Mouse (Mus musculus): Measurements from ENCODE around the gene Ccdc124. TPM values are rescaled to one million over a fixed set of nuclear protein-coding genes. Genes with fewer than 3 reads are reported as not detected.
A peak's percentile ranks its signal among the peaks of the same experiment; 100 is the strongest.
"Not testable (repeated sequence)": the region's sequence is repeated elsewhere in the genome, so short reads cannot be mapped to it uniquely, and the experiment has no call there.

The Ccdc124 gene
- polyA plus RNA-seq, 1 experiment from 2014 or later = 62.3 TPM

GRCm38 (mm10) chr8:70838654-70839407 lies 34.9 kb downstream of the Ccdc124 start:
- Histone ChIP-seq H3K36me3 (ENCODE audit: inconsistent target) (peaks cover 18% of the 10 kb centered on the region; the same call in 1 of the 2 replicates), H3K79me2 (ENCODE audit: inconsistent target) (peaks cover 12% of the 10 kb centered on the region), H3K27ac (peak overlapping the region; percentile 82), H3K4me3 (ENCODE audit: inconsistent target) (peak overlapping the region; percentile 73)
- 4% methylated on average over 63 of the region's 66 CpGs for WGBS (ENCODE audit: missing documents)

- 92% methylated on average over 11 of the region's 12 CpGs for WGBS (ENCODE audit: missing documents)
- peaks cover 18% of the 10 kb centered on the region; the same call in 1 of the 2 replicates for H3K36me3 ChIP-seq (ENCODE audit: inconsistent target)
- H3K79me2 ChIP-seq (ENCODE audit: inconsistent target) = peaks cover 12% of the 10 kb centered on the region
- H3K4me3 ChIP-seq (ENCODE audit: inconsistent target) = no peak overlapping the region
- no peak overlapping the region for H3K27ac ChIP-seq
Observed at GRCm38 (mm10) chr8:70836666-70837065, 37.1 kb downstream of the Ccdc124 start.

GRCm38 (mm10) chr8:70834071-70834470 lies 39.7 kb downstream of the Ccdc124 start:
- no peak overlapping the region for H3K4me3 ChIP-seq (ENCODE audit: inconsistent target)
- peak overlapping the region; percentile 94 for H3K27ac ChIP-seq
- peaks cover 12% of the 10 kb centered on the region for H3K79me2 ChIP-seq (ENCODE audit: inconsistent target)
- 90% methylated on average over 3 of the region's 3 CpGs for WGBS (ENCODE audit: missing documents)
- H3K36me3 ChIP-seq (ENCODE audit: inconsistent target) = peaks cover 18% of the 10 kb centered on the region; the same call in 1 of the 2 replicates

- Histone ChIP-seq H3K27ac (peak overlapping the region; percentile 94), H3K79me2 (ENCODE audit: inconsistent target) (peaks cover 9% of the 10 kb centered on the region), H3K4me3 (ENCODE audit: inconsistent target) (no peak overlapping the region; the same call in 1 of the 2 replicates), H3K36me3 (ENCODE audit: inconsistent target) (peaks cover 18% of the 10 kb centered on the region; the same call in 1 of the 2 replicates)
- 49% methylated on average over 15 of the region's 15 CpGs for WGBS (ENCODE audit: missing documents)
Observed at GRCm38 (mm10) chr8:70833520-70833919, 40.2 kb downstream of the Ccdc124 start.

- 16% methylated on average over 9 of the region's 9 CpGs for WGBS (ENCODE audit: missing documents)
- Histone ChIP-seq H3K79me2 (ENCODE audit: inconsistent target) (peaks cover 4% of the 10 kb centered on the region; the same call in 1 of the 2 replicates), H3K4me3 (ENCODE audit: inconsistent target) (no peak overlapping the region; the same call in 1 of the 2 replicates), H3K27ac (peak overlapping the region; percentile 94), H3K36me3 (ENCODE audit: inconsistent target) (peaks cover 18% of the 10 kb centered on the region; the same call in 1 of the 2 replicates)
Observed at GRCm38 (mm10) chr8:70833018-70833482, 40.7 kb downstream of the Ccdc124 start.

GRCm38 (mm10) chr8:70832371-70832770 lies 41.4 kb downstream of the Ccdc124 start:
- Histone ChIP-seq H3K4me3 (ENCODE audit: inconsistent target) (no peak overlapping the region), H3K27ac (peak overlapping the region; percentile 94), H3K36me3 (ENCODE audit: inconsistent target) (peaks cover 18% of the 10 kb centered on the region; the same call in 1 of the 2 replicates), H3K79me2 (ENCODE audit: inconsistent target) (no peaks in the 10 kb centered on the region; the same call in 1 of the 2 replicates)
- 90% methylated on average over 11 of the region's 11 CpGs for WGBS (ENCODE audit: missing documents)

GRCm38 (mm10) chr8:70831517-70831916 lies 42.2 kb downstream of the Ccdc124 start:
- Histone ChIP-seq H3K79me2 (ENCODE audit: inconsistent target) (no peaks in the 10 kb centered on the region), H3K27ac (no peak overlapping the region), H3K36me3 (ENCODE audit: inconsistent target) (peaks cover 17% of the 10 kb centered on the region; the same call in 1 of the 2 replicates), H3K4me3 (ENCODE audit: inconsistent target) (no peak overlapping the region)
- WGBS (ENCODE audit: missing documents) = 98% methylated on average over 8 of the region's 8 CpGs

- WGBS (ENCODE audit: missing documents) = 91% methylated on average over 1 of the region's 1 CpGs
- H3K4me3 ChIP-seq (ENCODE audit: inconsistent target) = no peak overlapping the region
- no peaks in the 10 kb centered on the region for H3K79me2 ChIP-seq (ENCODE audit: inconsistent target)
- H3K27ac ChIP-seq = no peak overlapping the region
- no peaks in the 10 kb centered on the region for H3K36me3 ChIP-seq (ENCODE audit: inconsistent target)
Observed at GRCm38 (mm10) chr8:70827796-70828195, 45.9 kb downstream of the Ccdc124 start.

GRCm38 (mm10) chr8:70827010-70827409 lies 46.7 kb downstream of the Ccdc124 start:
- Histone ChIP-seq H3K36me3 (ENCODE audit: inconsistent target) (no peaks in the 10 kb centered on the region), H3K27ac (no peak overlapping the region), H3K79me2 (ENCODE audit: inconsistent target) (no peaks in the 10 kb centered on the region), H3K4me3 (ENCODE audit: inconsistent target) (no peak overlapping the region)
- WGBS (ENCODE audit: missing documents) = 100% methylated on average over 2 of the region's 2 CpGs

GRCm38 (mm10) chr8:70825816-70826215 lies 47.9 kb downstream of the Ccdc124 start:
- H3K79me2 ChIP-seq (ENCODE audit: inconsistent target) = no peaks in the 10 kb centered on the region
- no peak overlapping the region for H3K4me3 ChIP-seq (ENCODE audit: inconsistent target)
- H3K36me3 ChIP-seq (ENCODE audit: inconsistent target) = no peaks in the 10 kb centered on the region
- 86% methylated on average over 8 of the region's 8 CpGs for whole genome bisulfite sequencing (ENCODE audit: missing documents)
- no peak overlapping the region for H3K27ac ChIP-seq

- Histone ChIP-seq H3K79me2 (ENCODE audit: inconsistent target) (no peaks in the 10 kb centered on the region), H3K4me3 (ENCODE audit: inconsistent target) (no peak overlapping the region), H3K27ac (no peak overlapping the region), H3K36me3 (ENCODE audit: inconsistent target) (peaks cover 8% of the 10 kb centered on the region; the same call in 1 of the 2 replicates)
- WGBS (ENCODE audit: missing documents) = 95% methylated on average over 7 of the region's 7 CpGs
Observed at GRCm38 (mm10) chr8:70823802-70824201, 49.9 kb downstream of the Ccdc124 start.

GRCm38 (mm10) chr8:70822594-70822993 lies 51.1 kb downstream of the Ccdc124 start:
- not testable (repeated sequence) for H3K27ac ChIP-seq; H3K4me3 ChIP-seq (ENCODE audit: inconsistent target); H3K79me2 ChIP-seq (ENCODE audit: inconsistent target); H3K36me3 ChIP-seq (ENCODE audit: inconsistent target)
- 83% methylated on average over 2 of the region's 3 CpGs for WGBS (ENCODE audit: missing documents)

GRCm38 (mm10) chr8:70821992-70822391 lies 51.7 kb downstream of the Ccdc124 start:
- Histone ChIP-seq H3K79me2 (ENCODE audit: inconsistent target) (no peaks in the 10 kb centered on the region), H3K36me3 (ENCODE audit: inconsistent target) (peaks cover 8% of the 10 kb centered on the region; the same call in 1 of the 2 replicates), H3K4me3 (ENCODE audit: inconsistent target) (no peak overlapping the region), H3K27ac (no peak overlapping the region)
- WGBS (ENCODE audit: missing documents) = 64% methylated on average over 11 of the region's 11 CpGs

GRCm38 (mm10) chr8:70821399-70821962 lies 52.3 kb downstream of the Ccdc124 start:
- WGBS (ENCODE audit: missing documents) = 17% methylated on average over 27 of the region's 30 CpGs
- no peak overlapping the region for H3K4me3 ChIP-seq (ENCODE audit: inconsistent target)

More at GRCm38 (mm10) chr8:70821399-70821962, 52.3 kb downstream of the Ccdc124 start:
- peaks cover 8% of the 10 kb centered on the region; the same call in 1 of the 2 replicates for H3K36me3 ChIP-seq (ENCODE audit: inconsistent target)
- no peaks in the 10 kb centered on the region for H3K79me2 ChIP-seq (ENCODE audit: inconsistent target)
- H3K27ac ChIP-seq = no peak overlapping the region
